Mouse (Mus musculus): ENCODE measurements at regions not wholly inside any gene's neighbourhood (a gene's known extent, or its start where the extent isn't known, plus 50 kb on each side); places are given as distances from the start of the nearest gene placed in this dataset.

- TF ChIP-seq CTCF (IDR thresholded peaks at IDR 0.05; ENCODE audit: extremely low read depth, insufficient read depth, low read length): no peak
- no peak for TF ChIP-seq POLR2A (IDR thresholded peaks at IDR 0.05; ENCODE audit: extremely low read depth, insufficient read depth, low read length)
Measured at GRCm38 (mm10) chr6:24309810-24310209, 141.9 kb upstream of the Slc13a1 start.
